In the genomic region with DNA sequence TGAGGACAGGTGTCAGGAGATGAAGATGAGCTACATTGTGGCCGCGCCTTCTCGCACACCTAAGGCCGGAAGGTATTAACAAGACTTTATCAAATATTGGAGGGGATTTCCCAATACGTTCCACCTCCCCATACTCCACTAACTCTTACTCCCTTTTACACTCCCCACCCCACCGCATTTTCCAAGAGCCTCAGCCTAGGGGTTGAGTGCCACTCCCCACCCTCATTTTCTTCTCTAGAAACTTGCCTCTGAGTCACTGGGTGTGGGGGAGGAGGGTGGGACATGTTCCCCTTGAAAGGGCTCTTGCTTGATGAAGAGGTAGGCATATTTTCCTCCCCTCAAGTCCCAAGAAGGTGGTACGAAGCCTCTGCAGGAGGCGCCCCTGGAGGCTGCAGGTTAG, we compare ENCODE assay signal across 8 mouse cellular contexts. TPM values are rescaled to one million over a fixed set of nuclear protein-coding genes. Genes with fewer than 3 reads are reported as not detected.
DNase-seq lines count a peak whose midpoint lies in the region; ATAC-seq and TF ChIP-seq lines count a peak whose summit lies in the region.

No protein-coding gene starts in this region.

- TF ChIP-seq RAD21 in CH12.LX (IDR thresholded peaks at IDR 0.05; ENCODE audit: low read depth, low read length), result no peak

- peak overlapping the region; percentile 88 for H3K4me2 ChIP-seq in CH12.LX (ENCODE audit: insufficient read depth, low read depth, poor library complexity, severe bottlenecking)
- peak overlapping the region; percentile 73 for H3K4me2 ChIP-seq in forebrain, postnatal 0 days (ENCODE audit: low read depth)
- H3K4me2 ChIP-seq in lung, embryonic 15.5 days, result peak overlapping the region; percentile 70

- peak overlapping the region; percentile 73; the same call in 1 of the 2 replicates for H3K9ac ChIP-seq in CH12.LX (ENCODE audit: insufficient read depth, low read depth)
- H3K9ac ChIP-seq in forebrain, postnatal 0 days, result peak overlapping the region; percentile 75
- peak overlapping the region; percentile 59 for H3K9ac ChIP-seq in lung, embryonic 15.5 days

- peaks cover 8 to 62% of the 10 kb centered on the region in 2 experiments for H3K4me1 ChIP-seq in CH12.LX (ENCODE audit: control insufficient read depth in 1 of 2, insufficient read depth in 2 of 2)
- H3K4me1 ChIP-seq in forebrain, postnatal 0 days (ENCODE audit: insufficient read depth), result peaks cover 9% of the 10 kb centered on the region; the same call in 1 of the 2 replicates
- peaks cover 39% of the 10 kb centered on the region for H3K4me1 ChIP-seq in lung, embryonic 15.5 days

- ATAC-seq in forebrain, postnatal 0 days, result no peak
- ATAC-seq in lung, embryonic 15.5 days (ENCODE audit: borderline replicate concordance, extremely low read depth, low FRiP score, low TSS enrichment), result no peak

- intact Hi-C loops in gastrocnemius, adult 2 months (cut with DNase I), result loop anchor here (2.0 kb wide), 1 partner anchor 43 kb away; no protein-coding TSS in a partner anchor
- intact Hi-C loops in gastrocnemius, postnatal 14 days (cut with DNase I; ENCODE audit: low total_unique reads), result no loop called here

- 23% methylated on average over 8 of the region's 8 CpGs for WGBS in forebrain, postnatal 0 days
- 9% methylated on average over 8 of the region's 8 CpGs for WGBS in lung, embryonic 15.5 days

- no peak for DNase-seq in gastrocnemius, adult 2 months
- DNase-seq in gastrocnemius, postnatal 14 days, result no peak
- DNase-seq in CH12.LX (ENCODE audit: extremely low read depth) (peak; percentile 58), adipocyte (ENCODE audit: low spot score) (no peak)
- DNase-seq in forebrain, postnatal 0 days, result no peak
- no peak for DNase-seq in right cerebral cortex, postnatal 25 days
- no peak for DNase-seq in adrenal gland, adult 18-20 months (ENCODE audit: low spot score in 2 of 2)

- H3K79me2 ChIP-seq in CH12.LX (replicated peaks; ENCODE audit: control insufficient read depth, extremely low read depth, insufficient read depth, poor library complexity, severe bottlenecking), result no peaks in the 10 kb centered on the region; the same call in 1 of the 2 replicates

- TF ChIP-seq EP300 in CH12.LX (IDR thresholded peaks at IDR 0.05; ENCODE audit: low read length), result no peak

- peak overlapping the region; percentile 98 for H3K27ac ChIP-seq in gastrocnemius, adult 2 months
- peak overlapping the region; percentile 69; the same call in 1 of the 2 replicates for H3K27ac ChIP-seq in CH12.LX (ENCODE audit: insufficient read depth, low read depth)
- no peak overlapping the region for H3K27ac ChIP-seq in forebrain, postnatal 0 days (ENCODE audit: low read depth, low read length)
- peak overlapping the region; percentile 95 for H3K27ac ChIP-seq in lung, embryonic 15.5 days

- in situ Hi-C loops in CH12.LX (cut with MboI; ENCODE audit: low pct_ligation_motif_present, low pct_unique_long_range_greater_than_20kb, low sequenced_read_pairs), result no loop called here

- no peak for TF ChIP-seq CTCF in gastrocnemius, adult 2 months (IDR thresholded peaks at IDR 0.05)
- TF ChIP-seq CTCF in CH12.LX (conservative IDR thresholded peaks at IDR 0.05 in 1 of 2, IDR thresholded peaks at IDR 0.05 in 1 of 2; ENCODE audit: low read depth in 2 of 2, low read length in 2 of 2), result no peak
- 0 out of 2 replicates have a peak, but pooled peaks have one; percentile 7 for TF ChIP-seq CTCF in forebrain, postnatal 0 days (IDR thresholded peaks at IDR 0.05; ENCODE audit: low read depth)

- no peaks in the 10 kb centered on the region for H3K27me3 ChIP-seq in CH12.LX (replicated peaks)
- H3K27me3 ChIP-seq in forebrain, postnatal 0 days (ENCODE audit: insufficient read depth, low read length), result no peaks in the 10 kb centered on the region
- H3K27me3 ChIP-seq in lung, embryonic 15.5 days, result no peaks in the 10 kb centered on the region

- no peak for TF ChIP-seq POLR2A in CH12.LX (IDR thresholded peaks at IDR 0.05; ENCODE audit: low read depth, low read length)

- dilution Hi-C loops in CH12.LX (cut with MboI; ENCODE audit: extremely low pct_ligation_motif_present, extremely low pct_unique_long_range_greater_than_20kb, low sequenced_read_pairs), result no loop called here

- peak overlapping the region; percentile 91 for H3K4me3 ChIP-seq in gastrocnemius, adult 2 months
- H3K4me3 ChIP-seq in CH12.LX (replicated peaks in 1 of 3; ENCODE audit: low read depth in 2 of 3, low read length in 2 of 3, poor library complexity in 1 of 3), result peak overlapping the region; percentile 75 to 86 (median 82)
- H3K4me3 ChIP-seq in forebrain, postnatal 0 days (ENCODE audit: low read depth, low read length), result peak overlapping the region; percentile 72
- H3K4me3 ChIP-seq in lung, embryonic 15.5 days, result peak overlapping the region; percentile 69

- H3K9me3 ChIP-seq in CH12.LX (replicated peaks; ENCODE audit: low read length), result no peaks in the 10 kb centered on the region
- H3K9me3 ChIP-seq in forebrain, postnatal 0 days (ENCODE audit: low read length), result no peaks in the 10 kb centered on the region
- H3K9me3 ChIP-seq in lung, embryonic 15.5 days, result no peaks in the 10 kb centered on the region

- H3K36me3 ChIP-seq in CH12.LX (replicated peaks in 1 of 2; ENCODE audit: control insufficient read depth in 1 of 2, insufficient read depth in 1 of 2, low read length in 1 of 2), result peaks cover 0 to 29% of the 10 kb centered on the region in 2 experiments
- no peaks in the 10 kb centered on the region for H3K36me3 ChIP-seq in forebrain, postnatal 0 days (ENCODE audit: insufficient read depth)
- no peaks in the 10 kb centered on the region for H3K36me3 ChIP-seq in lung, embryonic 15.5 days

TF ChIP-seq in CH12.LX, 34 proteins besides CTCF, POLR2A, EP300 and RAD21:
- TF ChIP-seq ZNF384 (IDR thresholded peaks at IDR 0.05; ENCODE audit: low read depth, low read length) (no peak), JUND (conservative IDR thresholded peaks at IDR 0.05; ENCODE audit: low read depth, low read length) (no peak), IRF4 (IDR thresholded peaks at IDR 0.05; ENCODE audit: low read depth, low read length) (no peak), NRF1 (IDR thresholded peaks at IDR 0.05; ENCODE audit: low read depth, low read length) (no peak), USF2 (conservative IDR thresholded peaks at IDR 0.05; ENCODE audit: low read depth, low read length) (no peak), MAFK (IDR thresholded peaks at IDR 0.05; ENCODE audit: insufficient replicate concordance, low read length) (no peak), POLR2AphosphoS2 (IDR thresholded peaks at IDR 0.05; ENCODE audit: low read depth, low read length) (no peak)

RNA-seq across cellular contexts. Expression of a gene that starts 1.0 kb away (rescaled TPM):
- total RNA-seq in gastrocnemius, adult 2 months (2021), result 10 to 100 TPM; 32.1 to 38.7 TPM
- total RNA-seq in gastrocnemius, postnatal 14 days (2021), result 10 to 100 TPM; 39.5 to 47.6 TPM
- total RNA-seq in CH12.LX (2012; rRNA removed), result 17.8 and 18.6 TPM in 2 replicates
- total RNA-seq in CH12.LX (2014; rRNA removed), result 14.6 and 17.4 TPM in 2 replicates
- polyA plus RNA-seq in CH12.LX (2012; ENCODE audit: insufficient read length, low read depth), result 23.1 and 27.7 TPM in 2 replicates
- total RNA-seq in forebrain, postnatal 0 days (2014; rRNA removed), result 13.8 and 19.4 TPM in 2 replicates
- polyA plus RNA-seq in forebrain, postnatal 0 days (2015; fragmentation: Nextera tagmentation; extraction: Ambion mirVana), result 10.7 and 14.4 TPM in 2 replicates
- 18.2 and 20.0 TPM in 2 replicates for polyA plus RNA-seq in lung, embryonic 15.5 days (2015; fragmentation: Nextera tagmentation; extraction: Ambion mirVana)
- 10 to 100 TPM; 10.1 to 11.0 TPM for total RNA-seq in adrenal gland, adult 18-20 months (2021)

RNA-seq across cellular contexts. Expression of a gene that starts 26.3 kb away (rescaled TPM):
- 10 to 100 TPM; 11.5 to 13.3 TPM for total RNA-seq in gastrocnemius, adult 2 months (2021)
- 10 to 100 TPM; 13.4 to 14.4 TPM for total RNA-seq in gastrocnemius, postnatal 14 days (2021)
- total RNA-seq in CH12.LX (2012; rRNA removed) (80.1 and 87.1 TPM in 2 replicates), CH12.LX (2014; rRNA removed) (69.3 and 76.7 TPM in 2 replicates)
- 120 and 138 TPM in 2 replicates for polyA plus RNA-seq in CH12.LX (2012; ENCODE audit: insufficient read length, low read depth)
- 127 and 158 TPM in 2 replicates for total RNA-seq in forebrain, postnatal 0 days (2014; rRNA removed)
- 84.6 and 91.7 TPM in 2 replicates for polyA plus RNA-seq in forebrain, postnatal 0 days (2015; fragmentation: Nextera tagmentation; extraction: Ambion mirVana)
- polyA plus RNA-seq in lung, embryonic 15.5 days (2015; fragmentation: Nextera tagmentation; extraction: Ambion mirVana), result 36.4 and 38.1 TPM in 2 replicates
- 10 to 100 TPM; 13.0 to 13.7 TPM for total RNA-seq in adrenal gland, adult 18-20 months (2021)

RNA-seq across cellular contexts. Expression of a gene that starts 30.9 kb away (rescaled TPM):
- not detected for total RNA-seq in gastrocnemius, adult 2 months (2021)
- not detected for total RNA-seq in gastrocnemius, postnatal 14 days (2021)
- not detected in 2 replicates for total RNA-seq in CH12.LX (2012; rRNA removed)
- total RNA-seq in CH12.LX (2014; rRNA removed), result not detected in 2 replicates
- not detected in 2 replicates for polyA plus RNA-seq in CH12.LX (2012; ENCODE audit: insufficient read length, low read depth)
- total RNA-seq in forebrain, postnatal 0 days (2014; rRNA removed), result 0.23 TPM in 1 of 2 replicates, not detected in the other
- polyA plus RNA-seq in forebrain, postnatal 0 days (2015; fragmentation: Nextera tagmentation; extraction: Ambion mirVana), result 1.1 and 1.5 TPM in 2 replicates
- 1.3 and 1.5 TPM in 2 replicates for polyA plus RNA-seq in lung, embryonic 15.5 days (2015; fragmentation: Nextera tagmentation; extraction: Ambion mirVana)
- not detected for total RNA-seq in adrenal gland, adult 18-20 months (2021)

RNA-seq across cellular contexts. Expression of a gene that starts 52.3 kb away (rescaled TPM):
- total RNA-seq in gastrocnemius, adult 2 months (2021), result 10 to 100 TPM; 19.2 to 23.2 TPM
- total RNA-seq in gastrocnemius, postnatal 14 days (2021), result 10 to 100 TPM; 11.9 TPM
- total RNA-seq in CH12.LX (2012; rRNA removed) (6.1 and 8.0 TPM in 2 replicates), CH12.LX (2014; rRNA removed) (4.6 and 4.8 TPM in 2 replicates)
- 4.5 and 6.2 TPM in 2 replicates for polyA plus RNA-seq in CH12.LX (2012; ENCODE audit: insufficient read length, low read depth)
- 18.0 and 18.1 TPM in 2 replicates for total RNA-seq in forebrain, postnatal 0 days (2014; rRNA removed)
- 21.2 and 22.2 TPM in 2 replicates for polyA plus RNA-seq in forebrain, postnatal 0 days (2015; fragmentation: Nextera tagmentation; extraction: Ambion mirVana)
- polyA plus RNA-seq in lung, embryonic 15.5 days (2015; fragmentation: Nextera tagmentation; extraction: Ambion mirVana), result 12.8 and 14.0 TPM in 2 replicates
- total RNA-seq in adrenal gland, adult 18-20 months (2021), result 10 to 100 TPM; 22.2 to 68.8 TPM
